Mouse (Mus musculus) kidney, adult 2 months (tissue): ENCODE data around the gene Hdac4. TPM values are rescaled to one million over a fixed set of nuclear protein-coding genes. Genes with fewer than 3 reads are reported as not detected.

Experiments used
- DNase-seq: peaks from one replicate; pipeline ENCODE4 v3.0.0; 2021
- H3K27ac ChIP-seq: fragments of 200-500 bp; 2 replicates; pipeline ENCODE4 v1.5.1; 2012; ENCODE audit warnings: low read depth, low read length, control low read depth, inconsistent platforms; ENCODE audit not compliant: insufficient read depth
- H3K27me3 ChIP-seq: fragments of 200-500 bp; replicated peaks from 2 replicates; pipeline ENCODE4 v1.6.1; 2012; ENCODE audit warnings: mild to moderate bottlenecking, moderate library complexity, low read length, inconsistent platforms; ENCODE audit not compliant: control insufficient read depth, insufficient read depth
- H3K36me3 ChIP-seq: fragments of 200-500 bp; 2 replicates; pipeline ENCODE4 v1.6.1; 2012; ENCODE audit warnings: mild to moderate bottlenecking, moderate library complexity, low read length, inconsistent platforms; ENCODE audit not compliant: control insufficient read depth, insufficient read depth
- H3K4me1 ChIP-seq: fragments of 200-500 bp; 2 replicates; pipeline ENCODE4 v1.6.1; 2011; ENCODE audit warnings: low read length; ENCODE audit not compliant: control insufficient read depth, insufficient read depth
- H3K4me3 ChIP-seq: fragments of 200-500 bp; 2 replicates; pipeline ENCODE4 v1.5.1; 2011; ENCODE audit warnings: mild to moderate bottlenecking, low read depth, low read length, control low read depth; ENCODE audit not compliant: insufficient read depth
- CTCF ChIP-seq: fragments of 200-500 bp; conservative IDR thresholded peaks from 2 replicates; pipeline ENCODE4 v1.5.1; 2011; ENCODE audit warnings: low read depth, mild to moderate bottlenecking, control low read depth, low read length, moderate library complexity, mixed read lengths; ENCODE audit not compliant: insufficient read depth, insufficient read length
- POLR2A ChIP-seq: fragments of 200-500 bp; IDR thresholded peaks from one replicate; pipeline ENCODE4 v1.6.1; 2011; ENCODE audit warnings: low read depth, low read length, control low read depth
- WGBS: fragments of 180-500 bp; shearing (Covaris S2); methylation state at CpG from one replicate; pipeline ENCODE4 v1.1.7; 2018; 5-methylcytosine and 5-hydroxymethylcytosine counted together
- polyA plus RNA-seq: library from polyadenylated mRNA; depleted of rRNA; stranded (reverse); fragments of >200 nt; gene quantifications from 2 replicates; pipeline ENCODE4 v1.2.3, GENCODE M21; 2012

Hdac4 gene
- polyA plus RNA-seq, 1 experiment, result 10.0 TPM

GRCm38 (mm10) chr1:91931786-91932185 is 263.7 kb downstream of the Hdac4 start:
- peak; percentile 73 for DNase-seq
- no peaks in the 10 kb centered on the region for H3K27me3 ChIP-seq
- H3K36me3 ChIP-seq, result no peaks in the 10 kb centered on the region
- TF ChIP-seq CTCF, result no peak
- TF ChIP-seq POLR2A, result no peak
- H3K4me1 ChIP-seq, result peaks cover 4% of the 10 kb centered on the region; the same call in 1 of the 2 replicates
- no peak overlapping the region for H3K27ac ChIP-seq
- H3K4me3 ChIP-seq, result no peak overlapping the region
- 46% methylated on average over 3 of the region's 3 CpGs for WGBS

GRCm38 (mm10) chr1:91931196-91931595 is 264.3 kb downstream of the Hdac4 start:
- peak overlapping the region; percentile 79; the same call in 1 of the 2 replicates for H3K27ac ChIP-seq
- no peak overlapping the region for H3K4me3 ChIP-seq
- 61% methylated on average over 10 of the region's 10 CpGs for WGBS
- TF ChIP-seq POLR2A (no peak), CTCF (no peak)
- H3K36me3 ChIP-seq, result no peaks in the 10 kb centered on the region
- H3K4me1 ChIP-seq, result peaks cover 4% of the 10 kb centered on the region; the same call in 1 of the 2 replicates
- DNase-seq, result peak; percentile 76
- no peaks in the 10 kb centered on the region for H3K27me3 ChIP-seq

DNA sequence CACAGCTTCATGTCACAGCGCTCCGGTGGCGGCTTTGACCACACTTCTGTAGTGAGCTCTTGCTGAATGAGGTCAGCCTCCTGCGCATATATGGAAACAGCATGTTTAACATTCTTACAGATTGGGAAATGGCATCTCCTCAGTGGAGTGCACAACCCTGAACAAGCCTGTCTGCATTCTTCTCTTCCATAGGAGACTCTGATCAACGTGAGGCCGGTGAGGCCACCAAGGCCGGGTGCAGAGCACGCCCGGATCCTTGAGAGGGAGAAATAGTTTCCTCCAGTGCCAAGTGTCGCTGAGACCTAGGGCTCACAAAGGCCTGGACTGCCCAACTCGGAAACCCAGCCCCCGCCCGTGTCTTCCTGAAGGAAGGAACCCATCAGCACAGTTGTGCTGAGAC is 266.4 kb downstream of the Hdac4 start:
- Histone ChIP-seq H3K4me1 (peaks cover 4% of the 10 kb centered on the region; the same call in 1 of the 2 replicates), H3K27ac (no peak overlapping the region), H3K36me3 (no peaks in the 10 kb centered on the region), H3K4me3 (no peak overlapping the region), H3K27me3 (no peaks in the 10 kb centered on the region)
- WGBS, result 80% methylated on average over 13 of the region's 13 CpGs
- TF ChIP-seq CTCF (no peak), POLR2A (no peak)
- no peak for DNase-seq

GRCm38 (mm10) chr1:91927536-91928315 is 267.8 kb downstream of the Hdac4 start:
- no peak for DNase-seq
- WGBS, result 78% methylated on average over 10 of the region's 10 CpGs
- H3K27me3 ChIP-seq, result no peaks in the 10 kb centered on the region
- no peaks in the 10 kb centered on the region for H3K36me3 ChIP-seq
- TF ChIP-seq POLR2A (no peak), CTCF (no peak)
- H3K4me1 ChIP-seq, result peaks cover 4% of the 10 kb centered on the region; the same call in 1 of the 2 replicates
- H3K4me3 ChIP-seq, result no peak overlapping the region
- no peak overlapping the region for H3K27ac ChIP-seq

DNA sequence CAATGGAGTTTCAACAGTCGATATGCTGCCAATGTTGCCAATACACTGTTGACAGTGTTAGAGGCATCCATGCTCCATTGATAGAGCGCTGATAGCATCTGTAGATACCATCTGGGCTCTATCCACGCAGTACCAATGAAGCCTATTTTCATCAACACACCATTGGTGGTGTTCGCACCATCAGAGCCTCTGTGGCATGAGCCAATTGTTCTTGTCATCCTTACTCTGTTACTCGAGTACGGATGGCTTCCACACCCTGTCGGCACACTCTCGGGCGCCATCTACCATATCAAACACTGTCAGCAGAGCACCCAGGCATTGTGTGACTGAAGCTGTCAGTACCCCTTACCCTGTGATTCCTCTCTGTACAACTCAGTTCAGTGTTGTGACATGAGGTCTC is 271.9 kb downstream of the Hdac4 start:
- WGBS, result 95% methylated on average over 9 of the region's 9 CpGs
- Histone ChIP-seq H3K27me3 (no peaks in the 10 kb centered on the region), H3K27ac (no peak overlapping the region), H3K36me3 (no peaks in the 10 kb centered on the region), H3K4me3 (no peak overlapping the region), H3K4me1 (no peaks in the 10 kb centered on the region)
- DNase-seq, result no peak
- TF ChIP-seq CTCF (no peak), POLR2A (no peak)

- Histone ChIP-seq H3K4me3 (no peak overlapping the region), H3K27ac (no peak overlapping the region), H3K4me1 (no peaks in the 10 kb centered on the region), H3K27me3 (no peaks in the 10 kb centered on the region), H3K36me3 (no peaks in the 10 kb centered on the region)
- DNase-seq, result no peak
- WGBS, result 75% methylated on average over 7 of the region's 7 CpGs
- no peak for TF ChIP-seq CTCF
- TF ChIP-seq POLR2A, result no peak
Measured at GRCm38 (mm10) chr1:91922235-91923152, 273.0 kb downstream of the Hdac4 start.

- Histone ChIP-seq H3K4me1 (no peaks in the 10 kb centered on the region), H3K4me3 (no peak overlapping the region), H3K36me3 (no peaks in the 10 kb centered on the region), H3K27me3 (no peaks in the 10 kb centered on the region), H3K27ac (no peak overlapping the region)
- TF ChIP-seq POLR2A (no peak), CTCF (no peak)
- 77% methylated on average over 4 of the region's 4 CpGs for WGBS
- DNase-seq, result no peak
Measured at GRCm38 (mm10) chr1:91921702-91922101, 273.8 kb downstream of the Hdac4 start.
